Mouse (Mus musculus) heart, postnatal 14 days (tissue): ENCODE results near the gene Mt2. TPM values are rescaled to one million over a fixed set of nuclear protein-coding genes. Genes with fewer than 3 reads are reported as not detected.
"Not testable (repeated sequence)": the region's sequence is repeated elsewhere in the genome, so short reads cannot be mapped to it uniquely, and the experiment has no call there.

ENCODE experiments used
- DNase-seq, 2 experiments: peaks; one replicate each; pipeline ENCODE4 v3.0.0; 2021 to 2022
- intact Hi-C: fragments of 180-260 bp; cut with DNase I; formaldehyde crosslinking; loops from one replicate; pipeline ENCODE4 v1.15.1; 2025
- long read RNA-seq, 2 experiments: library from polyadenylated mRNA; stranded (forward); transcript quantifications; one replicate each; pipeline ENCODE4 v2.0.0; 2021
- total RNA-seq, 2 experiments: library from RNA; stranded (reverse); gene quantifications; 2 replicates each; pipeline ENCODE4 v1.2.3; 2021

Gene Mt2
- total RNA-seq = 10 to 100 TPM; 71.0 to 71.3 TPM
- long read RNA-seq, experiment 1, transcript Mt2-201 (3 exons, 511 nt) = major isoform, 7 of 9 reads
- long read RNA-seq, experiment 1, partial matches to known transcripts = 0 of 9 reads
- long read RNA-seq, experiment 1, other reads (novel, unspliced or antisense) = 2 of 9 reads
- long read RNA-seq, experiment 2, partial matches to known transcripts = 0 of 1 reads
- long read RNA-seq, experiment 2, other reads (novel, unspliced or antisense) = 0 of 1 reads

DNA sequence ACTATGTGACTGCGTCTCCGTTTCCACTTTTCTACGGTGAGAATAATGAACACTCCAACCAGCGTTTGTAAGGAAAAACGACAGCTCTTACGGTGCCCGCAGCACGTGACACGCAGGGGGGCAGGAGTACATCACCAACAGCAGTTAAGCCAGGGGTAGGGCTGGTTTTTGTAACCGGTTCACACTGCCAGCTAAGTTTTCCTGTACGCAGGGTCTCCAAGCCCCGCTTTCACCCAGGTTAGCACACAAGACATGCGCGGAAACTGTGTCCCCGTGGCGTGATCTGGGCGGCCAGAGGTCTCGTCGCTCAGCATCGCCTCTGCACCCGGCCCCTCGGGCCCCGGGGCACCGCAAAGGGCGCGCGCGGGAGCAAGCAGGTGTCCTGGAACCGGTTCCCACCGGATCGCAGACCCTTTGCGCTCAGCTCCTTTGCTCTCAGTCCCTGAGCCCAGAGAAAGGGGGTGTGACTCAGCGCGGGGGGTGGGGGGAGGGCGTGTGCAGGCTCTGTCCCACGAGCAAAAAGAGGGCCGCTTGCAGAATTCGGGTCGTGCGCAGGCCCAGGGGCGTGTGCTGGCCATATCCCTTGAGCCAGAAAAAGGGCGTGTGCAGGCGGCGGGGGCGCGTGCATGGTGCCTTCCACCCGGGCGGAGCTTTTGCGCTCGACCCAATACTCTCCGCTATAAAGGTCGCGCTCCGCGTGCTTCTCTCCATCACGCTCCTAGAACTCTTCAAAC, at the start of gene Mt2:
TSS of gene Mt2 (plus strand) at position 590 of the 734 bp plus-strand sequence.
- peak; percentile 73 to 79 for DNase-seq
- intact Hi-C loops = no loop called here

GRCm38 (mm10) chr8:94122711-94123468, 49.6 kb upstream of the Mt2 start:
- intact Hi-C loops = no loop called here
- DNase-seq = no peak

DNA sequence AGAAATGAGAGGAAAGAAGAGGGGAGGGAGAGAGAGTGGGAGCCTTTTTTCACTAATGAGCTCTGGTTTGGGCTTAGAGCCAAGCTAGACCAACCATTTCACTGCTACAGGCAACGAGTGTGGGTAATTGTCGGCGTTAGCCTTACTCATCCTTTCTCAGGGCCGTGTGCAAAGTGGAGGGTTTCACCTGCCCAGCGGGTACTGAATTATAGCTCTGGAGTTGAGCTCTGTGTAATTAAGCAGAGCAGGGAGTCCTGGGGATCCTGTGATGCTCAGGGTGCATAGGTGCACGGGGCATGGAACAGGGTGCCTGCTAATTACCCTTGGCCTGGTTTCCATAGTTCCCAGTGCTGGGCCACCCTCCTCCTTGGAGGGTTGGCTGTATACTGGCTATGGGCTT, 44.8 kb upstream of the Mt2 start:
- DNase-seq = no peak
- intact Hi-C loops = no loop called here

GRCm38 (mm10) chr8:94129133-94129789, 43.2 kb upstream of the Mt2 start:
- no peak for DNase-seq
- intact Hi-C loops = no loop called here

GRCm38 (mm10) chr8:94130126-94130525, 42.3 kb upstream of the Mt2 start:
- intact Hi-C loops = no loop called here
- DNase-seq = no peak

DNA sequence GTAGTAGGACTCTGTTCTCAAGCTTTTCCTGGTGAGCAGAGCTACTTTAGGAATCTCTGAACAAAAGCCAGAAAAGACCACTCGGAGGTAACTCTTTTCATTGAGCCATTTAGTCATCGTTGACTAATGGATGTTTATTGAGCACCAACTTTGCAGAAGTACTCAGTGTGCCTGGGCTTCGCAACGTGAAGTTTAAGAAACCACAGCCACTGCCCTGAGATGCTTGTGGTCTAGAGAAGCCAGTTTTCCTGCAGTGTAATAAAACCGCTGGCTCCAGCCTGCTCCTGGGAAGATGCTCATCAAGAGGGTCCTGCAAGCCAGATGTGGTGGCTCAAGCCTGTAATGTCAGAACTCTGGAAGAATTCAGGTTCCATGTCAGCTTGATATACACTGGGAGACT, 40.4 kb upstream of the Mt2 start:
- intact Hi-C loops = no loop called here
- no peak for DNase-seq

DNA sequence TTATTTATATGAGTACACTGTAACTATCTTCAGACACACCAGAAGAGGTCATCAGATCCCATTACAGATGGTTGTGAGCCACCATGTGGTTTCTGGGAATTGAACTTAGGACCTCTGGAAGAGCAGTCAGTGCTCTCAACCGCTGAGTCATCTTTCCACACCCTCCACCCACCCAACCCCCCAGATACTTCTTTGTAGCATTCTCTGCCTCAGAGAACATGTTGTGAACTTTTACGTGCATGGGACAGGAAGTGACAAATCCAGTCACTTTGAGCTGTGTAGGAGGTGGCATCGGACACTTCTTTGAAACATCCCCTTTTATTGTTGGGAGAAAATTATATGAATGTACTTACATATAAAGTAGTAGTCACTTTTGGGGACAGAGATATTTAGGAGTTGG, 37.9 kb upstream of the Mt2 start:
- intact Hi-C loops, DNase-seq: not testable (repeated sequence)

DNA sequence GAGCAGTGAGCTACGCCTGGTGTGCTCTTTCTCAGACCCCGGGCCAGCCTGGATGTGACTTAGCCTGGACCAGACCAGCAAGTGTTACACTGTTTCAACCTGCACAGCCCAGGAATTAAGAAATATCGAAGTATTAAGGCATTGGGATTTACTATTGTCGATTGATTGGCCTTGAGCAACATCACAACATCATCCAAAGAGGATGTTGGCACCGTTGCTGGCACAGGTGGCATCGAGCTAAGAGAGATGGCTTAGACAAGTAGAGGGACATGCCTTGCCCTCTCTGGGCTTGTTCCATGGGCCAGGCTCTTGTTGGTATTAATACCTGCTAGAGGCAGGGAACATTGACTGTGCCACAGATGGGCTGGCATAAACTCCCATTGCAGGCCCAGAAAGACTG, 36.9 kb upstream of the Mt2 start:
- intact Hi-C loops = no loop called here

DNA sequence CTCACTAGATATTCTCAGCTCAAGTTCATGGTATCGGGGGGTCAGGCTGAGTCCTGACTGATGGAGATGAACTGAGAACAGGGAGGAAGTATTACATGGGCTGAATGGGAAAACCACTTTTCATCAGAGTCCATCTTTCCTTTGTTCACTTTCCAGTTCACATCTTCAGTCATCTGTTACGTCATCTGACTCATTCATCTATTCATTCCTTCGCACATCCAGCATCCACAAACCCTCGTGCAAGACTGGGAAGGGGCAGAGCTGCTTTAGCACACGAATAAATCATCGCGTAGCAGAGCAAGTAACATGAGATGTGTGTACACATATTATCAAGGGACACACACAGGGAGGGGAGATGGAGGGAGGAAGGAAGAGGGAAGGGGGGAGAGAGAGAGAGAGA, 36.3 kb upstream of the Mt2 start:
- no peak for DNase-seq
- intact Hi-C loops = no loop called here

More for the DNA sequence above, 36.9 kb upstream of the Mt2 start:
- DNase-seq = no peak

GRCm38 (mm10) chr8:94136933-94137332, 35.5 kb upstream of the Mt2 start, which contains the start of gene Mt4:
Mt4 (plus strand) TSS chr8:94137197.
- intact Hi-C loops = no loop called here
- no peak for DNase-seq

DNA sequence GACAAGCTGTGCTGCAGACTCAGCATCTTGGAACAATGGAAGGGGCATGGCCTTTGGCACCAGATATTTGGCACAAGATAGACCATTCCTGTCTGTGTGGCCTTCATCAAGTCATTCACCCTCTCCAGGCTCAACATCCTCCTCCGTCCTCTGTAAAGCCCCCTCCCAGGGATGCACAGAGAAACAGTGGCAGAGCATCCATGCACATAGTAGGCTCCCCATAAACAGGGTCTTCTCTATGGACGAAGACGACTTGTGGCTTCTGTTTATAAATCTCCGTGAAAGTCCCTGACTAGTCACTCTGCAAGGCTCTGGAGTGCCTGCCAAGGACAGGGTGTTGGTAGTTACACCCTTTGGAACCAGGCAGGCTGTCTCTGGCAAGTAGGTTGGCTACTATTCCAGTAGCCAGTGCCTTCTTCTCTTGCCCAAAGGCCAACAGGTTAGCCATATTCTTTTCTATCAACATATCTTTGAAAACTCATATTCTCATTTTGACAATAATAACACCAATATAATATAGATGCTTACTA, 32.1 kb upstream of the Mt2 start:
- no peak for DNase-seq
- intact Hi-C loops = no loop called here

DNA sequence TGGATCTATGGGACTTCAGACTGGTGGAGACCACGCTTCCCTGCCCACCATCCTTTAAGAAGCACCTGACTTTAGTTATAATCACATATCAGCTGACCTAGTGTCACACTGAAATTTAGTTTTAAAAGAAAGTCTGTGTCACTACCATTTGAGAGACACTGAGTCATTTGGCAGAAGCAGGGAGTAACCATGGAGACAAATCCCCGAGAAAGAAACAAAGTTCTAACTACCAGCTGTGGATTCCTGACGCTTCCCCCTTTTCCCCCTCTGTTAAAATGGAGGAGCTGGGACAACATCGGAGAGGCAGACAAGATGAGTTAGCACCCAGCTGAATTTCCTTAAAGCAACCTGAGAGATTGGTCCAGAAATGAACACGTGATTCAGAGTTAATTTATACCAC, 24.2 kb upstream of the Mt2 start:
- intact Hi-C loops = no loop called here
- DNase-seq = no peak

- intact Hi-C loops = no loop called here
- no peak for DNase-seq
Measured at GRCm38 (mm10) chr8:94150925-94151324, 21.5 kb upstream of the Mt2 start.

DNA sequence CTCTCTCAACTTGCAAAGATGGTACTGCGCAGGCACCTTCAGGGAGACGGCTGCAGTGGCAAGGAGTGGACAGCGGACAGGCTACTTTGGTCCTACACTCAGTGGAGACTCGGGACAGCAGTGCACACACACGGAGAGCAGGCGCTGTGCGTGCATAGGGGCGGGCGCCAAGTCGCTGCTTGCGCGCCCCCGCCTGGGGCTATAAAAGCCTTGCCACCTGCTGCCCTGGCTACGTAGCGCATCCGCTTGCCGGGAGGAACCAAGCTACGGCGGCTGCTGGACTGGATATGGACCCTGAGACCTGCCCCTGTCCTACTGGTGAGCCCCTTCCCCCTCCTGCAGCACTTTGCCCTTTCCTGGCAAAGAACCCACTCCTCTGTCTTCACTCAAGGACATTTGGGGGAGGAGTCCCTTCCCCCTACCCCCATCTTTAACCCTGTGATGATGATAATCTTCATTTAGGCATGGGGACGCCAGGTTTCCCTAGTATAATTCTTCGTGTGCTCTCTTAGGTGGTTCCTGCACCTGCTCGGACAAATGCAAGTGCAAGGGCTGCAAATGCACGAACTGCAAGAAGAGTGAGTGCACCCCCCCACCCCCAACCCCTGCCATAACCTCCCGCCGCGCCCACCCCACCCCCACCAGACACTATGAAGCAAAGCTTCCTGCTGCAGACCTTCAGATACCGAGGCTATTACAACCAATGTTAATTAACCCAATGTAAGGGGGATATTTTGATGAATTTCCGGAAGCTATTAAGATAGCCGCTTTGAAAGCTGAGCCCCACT, 19.8 kb upstream of the Mt2 start, which contains the start of gene Mt3:
TSS of gene Mt3 (plus strand) at position 95 of the 788 bp plus-strand sequence.
- peak; percentile 52 to 59 for DNase-seq
- intact Hi-C loops = loop anchor here (2.0 kb wide), 1 partner anchor 50 kb away; no protein-coding TSS in a partner anchor

DNA sequence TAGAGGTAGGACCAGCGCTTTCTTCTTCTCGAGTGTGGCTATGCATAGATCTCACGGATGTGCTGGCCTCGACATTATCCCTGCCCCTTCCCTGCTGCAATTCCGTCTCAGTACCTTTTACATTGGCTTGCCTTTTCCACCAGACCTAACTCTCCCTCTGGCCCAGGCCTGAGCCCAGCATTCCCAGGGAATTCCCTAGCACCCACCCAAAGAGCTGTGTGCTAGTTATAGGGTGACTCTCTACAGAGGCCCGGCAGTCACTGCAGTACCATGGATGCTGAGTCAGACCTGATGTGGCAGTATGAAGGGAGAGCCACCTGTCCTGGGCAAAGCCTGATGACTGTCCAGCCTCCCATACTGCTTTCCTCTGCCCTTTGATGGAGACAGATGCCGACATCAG, 19.0 kb upstream of the Mt2 start:
- DNase-seq = no peak
- intact Hi-C loops = loop anchor here (2.0 kb wide), 1 partner anchor 51 kb away; no protein-coding TSS in a partner anchor

- DNase-seq = no peak
- intact Hi-C loops = no loop called here
Measured at GRCm38 (mm10) chr8:94154537-94154936, 17.9 kb upstream of the Mt2 start.

DNA sequence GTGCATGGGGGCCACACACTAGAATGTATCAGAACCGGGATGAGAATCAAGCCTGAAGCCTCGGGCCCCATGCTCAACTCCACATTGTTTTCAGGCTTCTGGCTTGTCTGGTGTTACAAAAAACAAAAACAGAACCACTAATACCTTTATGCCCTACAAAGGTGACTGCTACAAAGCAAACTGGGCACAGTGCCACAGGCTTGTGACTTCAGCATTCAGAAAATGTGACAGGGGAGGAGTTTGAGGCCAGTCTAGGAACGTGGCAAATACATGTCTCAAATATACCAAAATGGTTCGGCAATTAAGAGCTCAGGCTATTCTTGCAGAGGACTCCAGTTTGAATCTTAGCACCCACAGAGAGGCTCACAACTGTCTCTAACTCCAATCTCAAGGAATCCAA, 16.4 kb upstream of the Mt2 start:
- intact Hi-C loops = no loop called here
- peak in 1 of 2 experiments; percentile 32 for DNase-seq

GRCm38 (mm10) chr8:94165772-94166171, 6.7 kb upstream of the Mt2 start:
- intact Hi-C loops = loop anchor here (2.0 kb wide), 1 partner anchor 21 kb away; no protein-coding TSS in a partner anchor
- DNase-seq = not testable (repeated sequence)

DNA sequence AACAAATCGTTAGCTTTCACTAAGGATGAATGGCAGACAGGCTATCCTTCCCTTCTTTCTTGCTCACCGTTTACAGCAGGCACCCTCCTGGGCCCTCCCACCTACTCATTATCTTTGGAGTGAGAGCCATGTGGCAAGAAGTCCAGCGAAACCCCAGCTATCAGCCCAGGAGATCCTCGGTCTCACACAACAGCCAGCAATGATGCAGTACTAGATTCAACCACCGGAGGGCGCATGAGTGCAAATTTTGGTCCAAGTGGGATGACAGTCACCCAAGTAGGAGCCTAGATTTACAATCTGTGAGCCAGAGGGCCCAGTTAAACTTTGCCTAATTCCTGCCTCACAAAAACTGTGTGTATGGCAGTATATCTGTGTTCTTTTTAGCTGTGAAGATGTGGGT, 5.2 kb upstream of the Mt2 start:
- intact Hi-C loops = loop anchor here (1.0 to 2.0 kb wide), 2 partner anchors 20 to 32 kb away; no protein-coding TSS in a partner anchor
- DNase-seq = peak; percentile 89 to 93
